Mouse (Mus musculus) Patski (cell line): ENCODE measurements at regions not wholly inside any gene's neighbourhood (a gene's known extent, or its start where the extent isn't known, plus 50 kb on each side); places are given as distances from the start of the nearest gene placed in this dataset.

ENCODE experiments used
- ATAC-seq: fragments of 100-300 bp; one replicate; pipeline ENCODE4 v1.8.0; 2021
- CTCF ChIA-PET: fragments of 350-600 bp; sonication (Branson Sonifier 250); formaldehyde crosslinking; loops from one replicate; lab custom pipeline; 2022; ENCODE audit warnings: inconsistent platforms; lab: Charles Lee
- POLR2A ChIA-PET: fragments of 350-600 bp; sonication (Branson Sonifier 250); formaldehyde crosslinking; loops from one replicate; lab custom pipeline; 2022; ENCODE audit warnings: antibody characterized with exemption, inconsistent platforms; lab: Charles Lee
- DNase-seq: peaks from one replicate; pipeline ENCODE4 v3.0.0-alpha.2; 2011; ENCODE audit warnings: low read depth, low spot score
- H3K27me3 ChIP-seq: fragments of 371-371 bp; one replicate; pipeline ENCODE4 v1.5.1; 2021
- CTCF ChIP-seq: fragments of 100-300 bp; IDR thresholded peaks from one replicate; pipeline ENCODE4 v1.5.1; 2021
- in situ Hi-C: fragments of 300-500 bp; cut with MboI; formaldehyde crosslinking; loops from 3 replicates; pipeline ENCODE4 v1.11.1; 2018; ENCODE audit warnings: low pct_unique_long_range_greater_than_20kb, mixed read lengths

GRCm38 (mm10) chr14:21932771-21933170 is 56.6 kb downstream of the Zfp503 start:
- TF ChIP-seq CTCF = no peak
- ATAC-seq (peak; percentile 69), DNase-seq (peak; percentile 50)
- peaks cover 7% of the 10 kb centered on the region for H3K27me3 ChIP-seq
- in situ Hi-C loops = no loop called here
- ChIA-PET POLR2A (no interaction called here), CTCF (no interaction called here)

DNA sequence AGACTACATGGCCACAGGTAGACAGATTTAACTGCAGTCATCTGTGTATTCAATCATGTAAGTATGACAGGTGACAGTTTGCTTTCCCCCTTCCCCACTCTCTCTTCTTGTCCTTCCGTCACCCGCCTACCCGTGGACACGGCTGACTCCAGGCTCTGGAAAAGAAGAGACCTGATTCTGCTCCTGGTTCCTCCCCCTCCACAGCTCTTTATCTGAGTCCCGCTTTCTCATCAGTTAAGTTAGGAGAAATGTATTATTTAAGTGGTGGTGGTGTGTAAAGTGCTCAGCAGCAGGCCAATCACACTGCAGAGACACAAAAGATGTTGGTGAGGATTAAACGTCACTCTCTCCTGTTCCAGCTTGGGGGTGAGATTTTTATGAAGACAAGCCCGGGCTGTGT is 57.5 kb downstream of the Zfp503 start:
- in situ Hi-C loops = no loop called here
- no peak for TF ChIP-seq CTCF
- DNase-seq = no peak

GRCm38 (mm10) chr14:21929048-21929447 is 60.4 kb downstream of the Zfp503 start:
- no peak for DNase-seq
- ChIA-PET CTCF (no interaction called here), POLR2A (no interaction called here)
- no peak for ATAC-seq
- peaks cover 10% of the 10 kb centered on the region for H3K27me3 ChIP-seq
- TF ChIP-seq CTCF = no peak
- in situ Hi-C loops = no loop called here

More for the DNA sequence above, 57.5 kb downstream of the Zfp503 start:
- ATAC-seq = no peak
- CTCF ChIA-PET = no interaction called here
- POLR2A ChIA-PET = no interaction called here
- H3K27me3 ChIP-seq = peaks cover 7% of the 10 kb centered on the region

- DNase-seq = no peak
- POLR2A ChIA-PET = no interaction called here
- no peaks in the 10 kb centered on the region for H3K27me3 ChIP-seq
- no peak for TF ChIP-seq CTCF
- ATAC-seq = no peak
- in situ Hi-C loops = no loop called here
- CTCF ChIA-PET = no interaction called here
Measured at GRCm38 (mm10) chr14:21916671-21917070, 67.9 kb upstream of the Comtd1 start.

- DNase-seq = no peak
- ChIA-PET POLR2A (no interaction called here), CTCF (no interaction called here)
- peaks cover 5% of the 10 kb centered on the region for H3K27me3 ChIP-seq
- ATAC-seq = no peak
- no peak for TF ChIP-seq CTCF
- in situ Hi-C loops = no loop called here
Measured at GRCm38 (mm10) chr14:21904498-21905395, 56.0 kb upstream of the Comtd1 start.

DNA sequence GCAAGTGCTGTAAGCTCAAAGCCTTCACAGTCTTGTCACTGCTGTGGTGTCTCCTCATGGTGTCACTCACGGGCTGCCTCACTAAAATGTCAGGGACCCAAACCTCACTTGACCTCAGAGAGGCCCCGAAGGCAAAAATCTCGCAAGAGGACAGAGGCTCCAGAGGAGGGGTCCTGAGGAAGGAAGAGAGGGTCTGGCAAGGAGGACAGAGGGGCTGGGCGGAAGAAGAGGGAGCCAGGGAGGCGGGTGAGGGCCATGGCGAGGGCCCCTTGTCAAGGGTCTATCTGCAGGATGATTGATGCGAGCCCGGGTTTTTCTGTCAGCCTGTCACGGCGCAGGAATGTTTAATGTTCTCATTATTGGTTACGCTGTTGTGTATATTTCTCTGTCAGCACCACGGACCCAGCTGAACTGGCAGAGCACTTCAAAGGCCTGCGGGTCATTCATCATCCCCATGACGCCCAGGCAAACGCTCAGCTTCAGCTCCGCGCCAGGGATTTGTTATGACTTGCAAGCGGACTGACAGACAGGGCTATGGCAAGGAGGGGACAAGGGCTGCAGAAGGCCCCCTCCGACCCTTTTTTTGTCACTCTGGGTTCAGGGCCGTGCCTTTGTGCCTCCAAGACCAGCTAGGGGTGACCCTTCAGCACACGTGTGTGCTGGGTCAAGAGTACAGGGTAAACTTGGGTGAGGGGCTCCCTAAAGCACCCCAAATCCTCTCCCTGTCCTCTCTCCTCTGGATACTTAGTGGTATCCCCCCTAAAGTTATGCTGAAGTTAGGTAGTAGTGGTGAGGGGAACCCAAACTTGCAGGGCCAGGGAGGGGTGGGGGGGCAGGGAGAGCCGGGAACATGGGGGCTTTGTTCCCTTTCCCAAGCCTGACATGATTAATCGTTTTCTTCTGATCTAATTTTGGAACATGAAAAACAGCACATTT is 55.1 kb upstream of the Comtd1 start:
- ATAC-seq (no peak), DNase-seq (no peak)
- peaks cover 7% of the 10 kb centered on the region for H3K27me3 ChIP-seq
- CTCF ChIA-PET = no interaction called here
- in situ Hi-C loops = no loop called here
- no peak for TF ChIP-seq CTCF
- POLR2A ChIA-PET = no interaction called here

DNA sequence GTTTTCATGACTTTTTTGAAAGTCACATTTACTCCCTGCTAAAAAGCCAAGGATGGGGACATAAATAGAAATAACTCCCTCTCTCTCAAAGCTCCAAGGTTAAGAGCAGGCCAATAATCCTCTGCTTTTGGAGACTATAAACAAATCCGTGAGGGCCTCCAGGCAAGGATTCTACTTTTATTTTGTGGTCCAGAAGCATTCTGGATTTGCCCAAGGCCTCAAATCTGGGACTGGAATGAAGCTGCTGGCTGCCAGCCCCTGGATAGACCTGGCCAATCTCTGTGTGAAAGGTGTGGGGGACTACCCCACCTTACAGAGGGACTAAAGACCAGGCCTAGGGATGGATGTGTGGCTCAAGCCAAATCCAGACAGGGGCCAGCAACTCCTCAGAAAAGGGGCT is 54.1 kb upstream of the Comtd1 start:
- CTCF ChIA-PET = no interaction called here

DNA sequence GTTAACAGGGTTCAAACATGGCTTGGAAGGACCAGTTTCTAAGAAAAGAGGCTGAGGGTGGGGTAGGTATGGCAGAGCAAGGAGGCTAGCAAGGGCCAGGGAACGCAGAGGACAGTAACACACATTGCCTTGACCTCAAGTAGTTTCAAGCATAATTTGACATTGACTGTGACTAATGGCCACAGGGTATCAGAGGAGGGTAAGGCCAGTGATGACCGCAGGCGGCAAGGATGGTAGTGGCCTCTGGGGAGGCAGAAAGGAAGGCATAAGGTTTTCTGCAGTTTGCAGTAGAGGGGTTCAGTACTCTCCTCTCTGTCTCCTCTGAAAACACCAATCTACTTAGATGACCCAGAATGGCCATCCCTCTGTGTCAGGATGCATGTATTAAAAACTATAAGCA is 53.7 kb upstream of the Comtd1 start:
- in situ Hi-C loops = no loop called here
- CTCF ChIA-PET = no interaction called here

More for the DNA sequence above, 54.1 kb upstream of the Comtd1 start:
- in situ Hi-C loops = no loop called here
- POLR2A ChIA-PET = no interaction called here
- peaks cover 7% of the 10 kb centered on the region for H3K27me3 ChIP-seq
- TF ChIP-seq CTCF = no peak
- ATAC-seq (no peak), DNase-seq (no peak)

GRCm38 (mm10) chr14:21900951-21901350 is 52.2 kb upstream of the Comtd1 start:
- CTCF ChIA-PET = interaction anchor here (1.0 kb wide), 1 partner anchor 10 kb away, joined by 3 read pairs; no protein-coding TSS in a partner anchor
- peaks cover 7% of the 10 kb centered on the region for H3K27me3 ChIP-seq
- ATAC-seq (no peak), DNase-seq (no peak)
- no peak for TF ChIP-seq CTCF
- in situ Hi-C loops = no loop called here
- POLR2A ChIA-PET = no interaction called here

More for the DNA sequence above, 53.7 kb upstream of the Comtd1 start:
- DNase-seq (no peak), ATAC-seq (no peak)
- no peak for TF ChIP-seq CTCF
- H3K27me3 ChIP-seq = peaks cover 7% of the 10 kb centered on the region
- POLR2A ChIA-PET = no interaction called here

DNA sequence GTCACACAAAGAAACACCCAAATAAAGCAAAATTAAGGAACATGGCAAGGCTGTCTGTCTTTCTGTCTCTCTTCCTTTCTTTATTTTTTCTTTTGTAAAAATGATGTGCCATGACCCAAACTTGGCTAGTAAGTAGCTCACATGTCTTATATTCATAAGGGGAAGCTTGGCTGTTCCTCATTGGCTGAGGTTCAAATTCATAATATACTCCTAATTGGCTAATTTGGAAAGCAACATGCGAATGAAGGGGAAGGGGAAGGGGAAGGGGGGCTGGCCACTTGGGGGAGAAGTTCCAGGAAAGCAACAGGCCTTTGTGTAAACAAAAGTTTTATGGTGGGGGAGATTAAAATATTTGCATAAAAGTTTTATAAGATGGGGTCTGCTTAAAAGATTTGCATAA is 51.7 kb upstream of the Comtd1 start:
- no peak for DNase-seq
- TF ChIP-seq CTCF = no peak
- H3K27me3 ChIP-seq = peaks cover 7% of the 10 kb centered on the region
- POLR2A ChIA-PET = interaction anchor here (0.6 kb wide), 1 partner anchor 12 kb away, joined by 3 read pairs; no protein-coding TSS in a partner anchor
- CTCF ChIA-PET = no interaction called here
- in situ Hi-C loops = no loop called here
- no peak for ATAC-seq
